Mouse (Mus musculus) heart, postnatal 0 days (tissue): ENCODE data around the gene H13. TPM values are rescaled to one million over a fixed set of nuclear protein-coding genes. Genes with fewer than 3 reads are reported as not detected.

Source experiments
- ATAC-seq: fragments of 200-750 bp; cut with Nextera tagmentation; 2 replicates; pipeline ENCODE4 v1.8.0; 2017; ENCODE audit warnings: low read depth, moderate number of reproducible peaks, moderate library complexity; ENCODE audit not compliant: insufficient read depth
- DNase-seq: peaks from one replicate; pipeline ENCODE4 v3.0.0-alpha.2; 2016; ENCODE audit warnings: low spot score
- H3K27ac ChIP-seq: fragments of 300-500 bp; sonication (generic); 2 replicates; pipeline ENCODE4 v1.5.1; 2014; ENCODE audit warnings: low read depth, mild to moderate bottlenecking
- H3K27me3 ChIP-seq: fragments of 300-500 bp; sonication (generic); 2 replicates; pipeline ENCODE4 v1.6.1; 2014; ENCODE audit warnings: low read length, mixed read lengths; ENCODE audit not compliant: control insufficient read depth, insufficient read depth
- H3K36me3 ChIP-seq: fragments of 300-500 bp; sonication (generic); replicated peaks from 2 replicates; pipeline ENCODE4 v1.6.1; 2014; ENCODE audit warnings: low read length, mixed read lengths; ENCODE audit not compliant: control insufficient read depth, insufficient read depth
- H3K4me1 ChIP-seq: fragments of 300-500 bp; sonication (generic); 2 replicates; pipeline ENCODE4 v1.6.1; 2014; ENCODE audit warnings: antibody characterized with exemption; ENCODE audit not compliant: control insufficient read depth, insufficient read depth
- H3K4me2 ChIP-seq: fragments of 300-500 bp; sonication (generic); 2 replicates; pipeline ENCODE4 v1.6.1; 2014; ENCODE audit warnings: low read depth, mild to moderate bottlenecking, low read length, moderate library complexity
- H3K4me3 ChIP-seq: fragments of 300-500 bp; sonication (generic); 2 replicates; pipeline ENCODE4 v1.5.1; 2014; ENCODE audit warnings: low read depth, low read length
- H3K9ac ChIP-seq: fragments of 300-500 bp; sonication (generic); replicated peaks from 2 replicates; pipeline ENCODE4 v1.6.1; 2014; ENCODE audit warnings: low read depth, low read length, mixed read lengths
- H3K9me3 ChIP-seq: fragments of 300-500 bp; sonication (generic); replicated peaks from 2 replicates; pipeline ENCODE4 v1.6.1; 2016; ENCODE audit warnings: low read length; ENCODE audit not compliant: control insufficient read depth
- CTCF ChIP-seq: IDR thresholded peaks from 2 replicates; pipeline ENCODE4 v1.5.1; 2016; ENCODE audit warnings: antibody characterized with exemption, control low read depth, low read depth
- EP300 ChIP-seq: IDR thresholded peaks from 2 replicates; pipeline ENCODE4 v1.6.1; 2016; ENCODE audit warnings: antibody characterized with exemption, low read depth
- WGBS: fragments of 180-500 bp; shearing (Covaris S2); extraction: QIAGEN DNeasy Blood & Tissue Kit; methylation state at CpG from one replicate; pipeline ENCODE4 v1.1.7; 2014; 5-methylcytosine and 5-hydroxymethylcytosine counted together
- polyA plus RNA-seq: library from polyadenylated mRNA; unstranded; fragments of >200 nt; fragmentation: Nextera tagmentation; extraction: Ambion mirVana; gene quantifications from 2 replicates; pipeline ENCODE4 v1.2.1, GENCODE M21; 2015
- total RNA-seq: library from RNA; depleted of rRNA; stranded (reverse); fragments of >200 nt; gene quantifications from 2 replicates; pipeline ENCODE4 v1.2.3, GENCODE M21; 2014; ENCODE audit warnings: low replicate concordance

The H13 gene
- total and polyA plus RNA-seq, 2 experiments from 2014 or later, result 55.0 to 68.6 TPM

- no peak overlapping the region for H3K27ac ChIP-seq
- H3K36me3 ChIP-seq, result peaks cover 93% of the 10 kb centered on the region
- H3K4me1 ChIP-seq, result peaks cover 6% of the 10 kb centered on the region
- H3K4me2 ChIP-seq, result no peak overlapping the region
- ATAC-seq (no peak), DNase-seq (no peak)
- H3K9me3 ChIP-seq, result no peaks in the 10 kb centered on the region
- 76% methylated on average over 5 of the region's 5 CpGs for WGBS
- TF ChIP-seq CTCF, result no peak
- no peak for TF ChIP-seq EP300
- no peak overlapping the region for H3K4me3 ChIP-seq
- H3K9ac ChIP-seq, result no peak overlapping the region
- no peaks in the 10 kb centered on the region for H3K27me3 ChIP-seq
These were observed 13.8 kb downstream of the H13 start for GRCm38 (mm10) chr2:152683086-152683485.

- ATAC-seq, result no peak
- Histone ChIP-seq H3K27ac (peak overlapping the region; percentile 56), H3K4me3 (peak overlapping the region; percentile 21; the same call in 1 of the 2 replicates), H3K9ac (no peak overlapping the region), H3K36me3 (peaks cover 86% of the 10 kb centered on the region), H3K4me1 (no peaks in the 10 kb centered on the region), H3K27me3 (no peaks in the 10 kb centered on the region), H3K9me3 (no peaks in the 10 kb centered on the region), H3K4me2 (peak overlapping the region; percentile 52)
- 50% methylated on average over 12 of the region's 12 CpGs for WGBS
- TF ChIP-seq CTCF, result no peak
- TF ChIP-seq EP300, result no peak
- DNase-seq, result no peak
These were observed 17.1 kb downstream of the H13 start for GRCm38 (mm10) chr2:152686399-152686798.

- no peaks in the 10 kb centered on the region for H3K27me3 ChIP-seq
- peaks cover 81% of the 10 kb centered on the region for H3K36me3 ChIP-seq
- no peak for TF ChIP-seq CTCF
- TF ChIP-seq EP300, result peak; percentile 90
- WGBS, result 41% methylated on average over 45 of the region's 45 CpGs
- no peaks in the 10 kb centered on the region for H3K9me3 ChIP-seq
- H3K4me1 ChIP-seq, result no peaks in the 10 kb centered on the region
- peak within 1 kb of the TSS; percentile 49 for H3K4me3 ChIP-seq
- H3K27ac ChIP-seq, result peak within 1 kb of the TSS; percentile 56
- DNase-seq (peak; percentile 92), ATAC-seq (peak; percentile 96)
- H3K4me2 ChIP-seq, result peak within 1 kb of the TSS; percentile 63
- H3K9ac ChIP-seq, result peak within 1 kb of the TSS; percentile 42
These were observed 17.6 kb downstream of the H13 start, which contains the start of gene Mcts2 for GRCm38 (mm10) chr2:152686806-152687267. Mcts2 (plus strand) TSS chr2:152687035.

GRCm38 (mm10) chr2:152691564-152692217 is 22.4 kb downstream of the H13 start:
- no peaks in the 10 kb centered on the region for H3K4me1 ChIP-seq
- no peak overlapping the region for H3K27ac ChIP-seq
- WGBS, result 64% methylated on average over 7 of the region's 7 CpGs
- no peak overlapping the region for H3K9ac ChIP-seq
- TF ChIP-seq EP300, result no peak
- TF ChIP-seq CTCF, result peak; percentile 60
- H3K4me2 ChIP-seq, result no peak overlapping the region
- ATAC-seq, result no peak
- H3K27me3 ChIP-seq, result no peaks in the 10 kb centered on the region
- H3K36me3 ChIP-seq, result peaks cover 50% of the 10 kb centered on the region
- H3K9me3 ChIP-seq, result no peaks in the 10 kb centered on the region
- no peak overlapping the region for H3K4me3 ChIP-seq
- DNase-seq, result no peak

- Histone ChIP-seq H3K9ac (no peak overlapping the region), H3K4me3 (no peak overlapping the region), H3K36me3 (peaks cover 42% of the 10 kb centered on the region), H3K27me3 (no peaks in the 10 kb centered on the region), H3K4me2 (peak overlapping the region; percentile 36), H3K9me3 (no peaks in the 10 kb centered on the region), H3K27ac (no peak overlapping the region), H3K4me1 (no peaks in the 10 kb centered on the region)
- DNase-seq (peak; percentile 65), ATAC-seq (no peak)
- TF ChIP-seq CTCF (peak; percentile 80), EP300 (no peak)
- 16% methylated on average over 9 of the region's 9 CpGs for WGBS
These were observed 24.0 kb downstream of the H13 start for GRCm38 (mm10) chr2:152693233-152693632.

GRCm38 (mm10) chr2:152693735-152694134 is 24.5 kb downstream of the H13 start:
- Histone ChIP-seq H3K9me3 (no peaks in the 10 kb centered on the region), H3K9ac (no peak overlapping the region), H3K4me1 (no peaks in the 10 kb centered on the region), H3K27me3 (no peaks in the 10 kb centered on the region), H3K27ac (no peak overlapping the region), H3K4me3 (no peak overlapping the region), H3K4me2 (peak overlapping the region; percentile 36), H3K36me3 (peaks cover 42% of the 10 kb centered on the region)
- WGBS, result 84% methylated on average over 13 of the region's 13 CpGs
- TF ChIP-seq EP300 (no peak), CTCF (no peak)
- no peak for ATAC-seq
- DNase-seq, result no peak
